Mouse (Mus musculus) kidney, embryonic 16.5 days (tissue): ENCODE results near the gene Zfp420. TPM values are rescaled to one million over a fixed set of nuclear protein-coding genes. Genes with fewer than 3 reads are reported as not detected.
"Not testable (repeated sequence)": the region's sequence is repeated elsewhere in the genome, so short reads cannot be mapped to it uniquely, and the experiment has no call there.

Source experiments
- ATAC-seq: fragments of 200-750 bp; cut with Nextera tagmentation; 2 replicates; pipeline ENCODE4 v1.8.0; 2017; ENCODE audit warnings: moderate TSS enrichment; ENCODE audit not compliant: low FRiP score, low TSS enrichment
- H3K27ac ChIP-seq: fragments of 300-500 bp; sonication (generic); 2 replicates; pipeline ENCODE4 v1.5.1; 2014; ENCODE audit warnings: low read length
- H3K27me3 ChIP-seq: fragments of 300-500 bp; sonication (generic); 2 replicates; pipeline ENCODE4 v1.6.1; 2014; ENCODE audit warnings: low read length, control low read depth, mixed read lengths; ENCODE audit not compliant: insufficient read depth
- H3K36me3 ChIP-seq: fragments of 300-500 bp; sonication (generic); 2 replicates; pipeline ENCODE4 v1.6.1; 2014; ENCODE audit warnings: low read length, control low read depth, mixed read lengths; ENCODE audit not compliant: insufficient read depth
- H3K4me1 ChIP-seq: fragments of 300-500 bp; sonication (generic); 2 replicates; pipeline ENCODE4 v1.6.1; 2014; ENCODE audit warnings: low read length, control low read depth, mixed read lengths; ENCODE audit not compliant: insufficient read depth
- H3K4me2 ChIP-seq: fragments of 300-500 bp; sonication (generic); replicated peaks from 2 replicates; pipeline ENCODE4 v1.6.1; 2014; ENCODE audit warnings: low read depth, low read length
- H3K4me3 ChIP-seq: fragments of 300-500 bp; sonication (generic); 2 replicates; pipeline ENCODE4 v1.5.1; 2014; ENCODE audit warnings: mild to moderate bottlenecking, low read length
- H3K9ac ChIP-seq: fragments of 300-500 bp; sonication (generic); replicated peaks from 2 replicates; pipeline ENCODE4 v1.6.1; 2014; ENCODE audit warnings: low read length
- H3K9me3 ChIP-seq: fragments of 300-500 bp; sonication (generic); 2 replicates; pipeline ENCODE4 v1.6.1; 2016; ENCODE audit warnings: low read length, control low read depth
- WGBS: fragments of 180-500 bp; shearing (Covaris S2); extraction: QIAGEN DNeasy Blood & Tissue Kit; methylation state at CpG from one replicate; pipeline ENCODE4 v1.1.7; 2014; 5-methylcytosine and 5-hydroxymethylcytosine counted together
- polyA plus RNA-seq: library from polyadenylated mRNA; unstranded; fragments of >200 nt; fragmentation: Nextera tagmentation; extraction: Ambion mirVana; gene quantifications from 2 replicates; pipeline ENCODE4 v1.2.1, GENCODE M21; 2015

The Zfp420 gene
- polyA plus RNA-seq, 1 experiment from 2014 or later, result 8.0 TPM

DNA sequence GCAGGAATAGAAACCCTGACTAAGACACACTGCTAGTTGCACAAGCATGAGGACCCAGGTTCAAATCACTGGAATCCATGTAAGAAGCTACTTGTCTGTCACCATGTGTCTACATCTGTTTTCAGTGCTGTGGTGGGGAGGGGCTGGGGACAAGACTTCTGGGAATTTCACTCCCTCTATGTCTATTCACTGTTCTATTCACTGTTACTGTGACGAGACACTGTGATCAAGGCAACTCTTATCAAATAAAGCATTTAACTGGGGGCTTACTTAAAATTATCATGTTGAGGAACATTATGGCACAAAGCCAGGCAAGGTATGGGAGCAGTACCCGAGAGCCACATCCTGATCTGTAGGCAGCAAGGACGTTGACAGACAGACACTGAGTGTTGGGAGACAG is 20.5 kb upstream of the Zfp420 start:
- Histone ChIP-seq H3K36me3 (peaks cover 6% of the 10 kb centered on the region), H3K27ac (no peak overlapping the region), H3K27me3 (no peaks in the 10 kb centered on the region), H3K4me3 (no peak overlapping the region), H3K4me2 (no peak overlapping the region), H3K9ac (no peak overlapping the region), H3K4me1 (no peaks in the 10 kb centered on the region), H3K9me3 (no peaks in the 10 kb centered on the region)
- ATAC-seq, result no peak
- WGBS, result 86% methylated on average over 3 of the region's 3 CpGs

DNA sequence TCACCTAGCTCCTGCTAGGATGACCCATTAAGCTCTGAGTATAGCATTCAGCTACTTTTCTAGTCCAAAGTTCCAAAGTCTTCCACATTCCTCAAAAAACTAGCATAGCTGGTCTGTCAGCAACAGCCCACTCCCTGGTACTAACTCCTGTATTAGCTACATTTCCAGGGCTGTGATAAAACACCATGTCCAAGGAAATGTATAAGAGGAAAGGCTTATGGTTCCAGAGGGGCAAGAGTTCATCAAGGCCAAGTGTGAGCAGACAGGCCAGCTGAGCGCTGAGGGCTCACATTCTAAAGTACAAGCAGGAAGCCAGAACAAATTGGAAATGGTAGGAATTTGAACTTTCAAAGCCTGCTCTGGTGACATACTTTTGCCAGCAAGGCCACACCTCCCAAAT is 17.7 kb upstream of the Zfp420 start:
- no peak overlapping the region for H3K4me2 ChIP-seq
- ATAC-seq, result no peak
- H3K4me1 ChIP-seq, result no peaks in the 10 kb centered on the region
- no peaks in the 10 kb centered on the region for H3K9me3 ChIP-seq
- H3K36me3 ChIP-seq, result peaks cover 16% of the 10 kb centered on the region
- whole genome bisulfite sequencing, result 84% methylated on average over 1 of the region's 1 CpGs
- no peak overlapping the region for H3K4me3 ChIP-seq
- H3K9ac ChIP-seq, result no peak overlapping the region
- no peaks in the 10 kb centered on the region for H3K27me3 ChIP-seq
- no peak overlapping the region for H3K27ac ChIP-seq

DNA sequence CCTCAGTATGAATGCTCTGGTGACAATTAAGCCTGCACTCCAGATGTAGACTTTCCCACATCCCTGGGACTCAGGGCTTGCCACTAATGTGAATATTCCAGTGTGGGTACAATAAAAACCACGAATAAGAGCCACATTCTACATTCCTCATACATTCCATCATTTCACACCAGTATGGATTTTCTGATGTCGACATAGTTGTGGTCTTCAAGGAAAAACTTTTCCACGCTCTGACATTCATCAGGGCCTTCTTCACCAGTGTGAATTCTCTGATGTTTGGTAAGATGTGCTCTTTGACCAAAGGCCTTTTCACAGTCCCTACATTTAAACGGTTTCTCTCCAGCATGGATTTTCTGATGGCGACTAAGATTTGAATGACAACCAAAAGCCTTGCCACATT is 15.2 kb upstream of the Zfp420 start:
- peaks cover 19% of the 10 kb centered on the region for H3K36me3 ChIP-seq
- no peak overlapping the region for H3K4me3 ChIP-seq
- H3K4me1 ChIP-seq, result no peaks in the 10 kb centered on the region
- H3K4me2 ChIP-seq, result no peak overlapping the region
- H3K27me3 ChIP-seq, result no peaks in the 10 kb centered on the region
- WGBS, result 88% methylated on average over 5 of the region's 5 CpGs
- H3K9me3 ChIP-seq, result no peaks in the 10 kb centered on the region
- no peak overlapping the region for H3K9ac ChIP-seq
- ATAC-seq, result no peak
- no peak overlapping the region for H3K27ac ChIP-seq

DNA sequence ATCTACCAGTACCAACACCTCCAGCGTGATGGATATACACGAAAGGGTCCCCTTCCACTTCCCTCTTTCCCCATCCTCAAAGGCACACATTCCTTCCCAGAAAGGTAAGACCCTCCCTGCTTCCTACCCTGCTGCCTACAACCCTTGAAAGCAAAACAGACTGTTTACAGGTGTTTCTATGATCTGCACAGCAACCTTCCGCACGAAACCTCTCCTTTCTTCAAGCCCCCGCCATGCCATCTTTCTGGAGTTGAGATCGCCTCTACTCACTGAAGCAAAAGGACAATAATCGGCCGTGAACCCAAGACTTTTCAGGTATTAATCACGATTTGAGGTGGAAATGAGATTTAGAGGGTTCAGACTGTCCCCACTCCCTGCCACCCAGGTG is 7.0 kb upstream of the Zfp420 start:
- no peaks in the 10 kb centered on the region for H3K4me1 ChIP-seq
- peak overlapping the region; percentile 79 for H3K4me2 ChIP-seq
- peak overlapping the region; percentile 56 for H3K4me3 ChIP-seq
- H3K27me3 ChIP-seq, result no peaks in the 10 kb centered on the region
- H3K9me3 ChIP-seq, result 0 out of 2 replicates have a peak, but pooled peaks cover 5% of the 10 kb centered on the region
- no peak for ATAC-seq
- peak overlapping the region; percentile 65 for H3K9ac ChIP-seq
- peaks cover 9% of the 10 kb centered on the region; the same call in 1 of the 2 replicates for H3K36me3 ChIP-seq
- WGBS, result 64% methylated on average over 9 of the region's 9 CpGs
- H3K27ac ChIP-seq, result no peak overlapping the region

DNA sequence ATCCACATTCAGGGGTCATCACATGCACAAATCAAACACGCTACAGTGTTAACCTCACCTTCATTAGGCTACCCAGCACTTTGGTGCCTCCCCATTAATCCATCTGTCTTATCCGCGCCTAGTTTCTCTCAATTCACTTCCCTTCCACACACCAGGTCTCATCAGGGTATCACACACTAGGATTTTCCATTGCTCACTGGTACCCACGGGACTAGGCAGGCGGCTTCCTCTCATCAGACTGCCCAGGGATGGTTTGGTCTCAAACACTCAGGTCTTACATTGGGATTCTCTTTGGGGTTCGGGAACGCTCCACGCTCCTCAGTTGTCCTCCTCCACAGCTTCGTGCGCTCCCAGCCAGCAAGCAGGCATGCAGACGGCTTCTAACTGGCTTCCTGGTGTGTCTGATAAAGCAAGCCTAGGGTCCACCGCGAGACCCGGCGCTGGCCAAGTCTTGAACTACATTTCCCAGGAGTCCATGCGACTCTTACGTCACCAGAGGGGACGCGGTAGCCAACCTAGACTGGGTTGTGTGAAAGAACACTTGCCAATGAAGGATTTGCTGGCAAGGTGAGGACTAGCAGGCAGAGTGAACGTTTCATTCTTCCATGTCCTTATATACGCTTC is 6.4 kb upstream of the Zfp420 start, which contains the start of gene Zfp940:
TSS of gene Zfp940 (minus strand) at position 451 of the 624 bp plus-strand sequence.
- H3K27ac ChIP-seq, result no peak within 1 kb of the TSS
- under 1% methylated on average over 21 of the region's 21 CpGs for WGBS
- H3K36me3 ChIP-seq, result peaks cover 9% of the 10 kb centered on the region; the same call in 1 of the 2 replicates
- H3K9ac ChIP-seq, result peak within 1 kb of the TSS; percentile 65
- H3K4me2 ChIP-seq, result peak within 1 kb of the TSS; percentile 79
- H3K27me3 ChIP-seq, result no peaks in the 10 kb centered on the region
- ATAC-seq, result peak; percentile 98
- no peaks in the 10 kb centered on the region for H3K4me1 ChIP-seq
- 0 out of 2 replicates have a peak, but pooled peaks cover 5% of the 10 kb centered on the region for H3K9me3 ChIP-seq
- peak within 1 kb of the TSS; percentile 56 for H3K4me3 ChIP-seq

DNA sequence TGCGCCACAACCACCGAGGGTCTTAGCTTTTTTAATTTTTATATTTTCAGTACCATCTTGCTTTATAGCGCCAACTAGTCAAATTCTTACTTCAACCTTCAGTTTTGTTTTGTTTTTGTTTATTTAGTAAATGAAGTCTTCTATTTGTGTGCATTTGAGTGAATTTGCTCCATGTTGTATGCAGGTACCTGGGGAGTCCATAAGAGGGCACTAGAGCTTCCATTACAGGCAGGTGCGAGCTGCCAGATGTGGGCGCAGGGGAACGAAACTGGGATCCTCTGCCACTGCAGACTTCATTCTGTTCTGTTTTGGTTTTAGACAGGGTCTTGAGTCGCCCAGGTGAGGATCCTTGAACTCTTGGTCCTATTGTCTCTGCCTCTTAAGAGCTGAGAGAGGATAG is 1.9 kb downstream of the Zfp420 start:
- Histone ChIP-seq H3K27ac (no peak overlapping the region), H3K4me3 (no peak overlapping the region), H3K4me2 (no peak overlapping the region), H3K9me3 (no peaks in the 10 kb centered on the region), H3K27me3 (no peaks in the 10 kb centered on the region), H3K4me1 (peaks cover 5% of the 10 kb centered on the region), H3K9ac (no peak overlapping the region), H3K36me3 (no peaks in the 10 kb centered on the region; the same call in 1 of the 2 replicates)
- no peak for ATAC-seq
- 93% methylated on average over 7 of the region's 7 CpGs for WGBS

DNA sequence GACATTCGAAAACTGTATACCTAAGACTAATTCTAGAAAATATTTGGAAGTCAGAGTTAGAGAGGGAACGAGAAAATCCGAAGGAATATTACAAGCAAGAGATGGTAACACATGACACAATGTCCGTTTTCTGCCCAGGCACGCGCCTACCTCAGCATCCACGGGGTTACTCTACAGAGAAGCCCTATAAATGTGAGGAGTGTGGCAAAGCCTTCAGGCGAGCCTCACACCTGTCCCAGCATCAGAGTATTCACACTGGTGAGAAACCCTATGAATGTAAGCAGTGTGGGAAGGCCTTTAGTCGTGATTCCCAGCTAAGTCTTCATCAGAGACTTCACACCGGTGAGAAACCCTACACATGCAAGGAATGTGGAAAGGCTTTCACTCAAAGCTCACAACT is 14.5 kb downstream of the Zfp420 start:
- Histone ChIP-seq H3K9ac (no peak overlapping the region), H3K9me3 (peaks cover 37% of the 10 kb centered on the region), H3K27ac (no peak overlapping the region), H3K36me3 (peaks cover 38% of the 10 kb centered on the region), H3K4me1 (no peaks in the 10 kb centered on the region), H3K4me3 (no peak overlapping the region), H3K4me2 (no peak overlapping the region), H3K27me3 (no peaks in the 10 kb centered on the region)
- no peak for ATAC-seq
- 94% methylated on average over 10 of the region's 10 CpGs for WGBS

DNA sequence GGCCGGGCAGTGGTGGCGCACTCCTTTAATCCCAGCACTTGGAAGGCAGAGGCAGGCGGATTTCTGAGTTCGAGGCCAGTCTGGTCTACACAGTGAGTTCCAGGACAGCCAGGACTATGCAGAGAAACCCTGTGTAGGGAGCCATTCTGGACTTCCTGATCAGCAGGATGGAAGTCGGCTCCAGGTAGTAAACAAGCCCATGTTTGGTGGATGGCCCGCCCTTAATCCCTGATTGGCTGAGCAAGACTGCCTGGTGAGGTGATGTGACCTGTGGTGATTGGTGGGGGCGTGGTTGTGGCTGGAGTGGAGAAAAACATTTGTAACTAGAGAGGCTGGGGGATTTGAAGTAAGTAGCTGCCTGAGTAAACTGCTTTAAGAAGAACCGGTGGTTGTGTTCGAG is 17.8 kb downstream of the Zfp420 start:
- H3K4me1 ChIP-seq, H3K4me3 ChIP-seq, ATAC-seq, H3K4me2 ChIP-seq, H3K27ac ChIP-seq, H3K27me3 ChIP-seq, H3K9ac ChIP-seq: not testable (repeated sequence)
- WGBS, result 98% methylated on average over 9 of the region's 9 CpGs
- peaks cover 25% of the 10 kb centered on the region for H3K9me3 ChIP-seq
- H3K36me3 ChIP-seq, result peaks cover 31% of the 10 kb centered on the region

DNA sequence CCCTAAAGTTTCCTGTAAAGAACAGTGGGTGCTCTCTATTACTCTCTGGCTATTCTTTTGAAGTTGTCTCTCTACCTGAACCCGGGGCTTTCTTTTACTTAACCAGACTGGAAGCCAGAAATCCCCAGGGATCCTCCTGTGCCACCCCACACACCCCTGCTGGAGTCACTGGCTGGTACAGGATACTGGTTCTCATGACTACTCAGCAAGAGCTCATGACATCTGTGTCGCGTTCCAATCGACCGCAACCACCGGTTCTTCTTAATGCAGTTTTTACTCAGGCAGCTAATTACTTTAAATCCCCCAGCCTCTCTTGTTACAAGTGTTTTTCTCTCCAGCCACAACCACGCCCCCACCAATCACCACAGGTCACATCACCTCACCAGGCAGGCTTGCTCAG is 20.3 kb downstream of the Zfp420 start:
- 61% methylated on average over 7 of the region's 7 CpGs for WGBS
- H3K27me3 ChIP-seq, result no peaks in the 10 kb centered on the region

DNA sequence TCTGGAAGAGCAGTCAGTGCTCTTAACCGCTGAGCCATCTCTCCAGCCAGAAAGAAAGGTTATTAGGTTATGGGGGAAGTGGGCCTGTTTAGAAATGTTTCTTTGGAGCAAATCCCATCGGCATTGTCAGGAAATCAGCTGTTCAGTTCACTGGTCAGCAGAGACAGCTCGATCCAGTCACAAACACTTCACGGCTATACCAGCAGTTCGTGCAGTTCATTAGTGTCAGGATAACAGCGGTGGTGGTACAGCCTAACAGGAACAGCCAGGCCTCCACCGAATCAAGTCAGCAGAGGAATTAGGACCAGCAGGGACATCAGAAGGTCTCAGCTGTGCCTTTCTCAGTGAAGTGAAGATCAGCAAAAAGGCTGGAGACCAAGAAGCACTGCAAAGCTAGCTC is 21.1 kb downstream of the Zfp420 start:
- no peak overlapping the region for H3K4me2 ChIP-seq
- no peak overlapping the region for H3K27ac ChIP-seq
- ATAC-seq, result no peak
- H3K27me3 ChIP-seq, result no peaks in the 10 kb centered on the region
- H3K4me1 ChIP-seq, result no peaks in the 10 kb centered on the region
- peaks cover 30% of the 10 kb centered on the region for H3K9me3 ChIP-seq
- H3K9ac ChIP-seq, result no peak overlapping the region
- whole genome bisulfite sequencing, result 85% methylated on average over 7 of the region's 7 CpGs
- no peak overlapping the region for H3K4me3 ChIP-seq
- H3K36me3 ChIP-seq, result peaks cover 7% of the 10 kb centered on the region

More for the DNA sequence above, 20.3 kb downstream of the Zfp420 start:
- Histone ChIP-seq H3K4me1 (no peaks in the 10 kb centered on the region), H3K4me3 (no peak overlapping the region), H3K9me3 (peaks cover 30% of the 10 kb centered on the region), H3K27ac (no peak overlapping the region), H3K9ac (no peak overlapping the region), H3K4me2 (no peak overlapping the region), H3K36me3 (peaks cover 15% of the 10 kb centered on the region)
- ATAC-seq, result no peak
